Mouse (Mus musculus) kidney, adult 2 months (tissue): ENCODE data around the gene Parp6. TPM values are rescaled to one million over a fixed set of nuclear protein-coding genes. Genes with fewer than 3 reads are reported as not detected.
A peak's percentile ranks its signal among the peaks of the same experiment; 100 is the strongest.

Source experiments
- DNase-seq: peaks from one replicate; pipeline ENCODE4 v3.0.0; 2021
- H3K27ac ChIP-seq: fragments of 200-500 bp; 2 replicates; pipeline ENCODE4 v1.5.1; 2012; ENCODE audit warnings: low read depth, low read length, control low read depth, inconsistent platforms; ENCODE audit not compliant: insufficient read depth
- H3K27me3 ChIP-seq: fragments of 200-500 bp; replicated peaks from 2 replicates; pipeline ENCODE4 v1.6.1; 2012; ENCODE audit warnings: mild to moderate bottlenecking, moderate library complexity, low read length, inconsistent platforms; ENCODE audit not compliant: control insufficient read depth, insufficient read depth
- H3K36me3 ChIP-seq: fragments of 200-500 bp; 2 replicates; pipeline ENCODE4 v1.6.1; 2012; ENCODE audit warnings: mild to moderate bottlenecking, moderate library complexity, low read length, inconsistent platforms; ENCODE audit not compliant: control insufficient read depth, insufficient read depth
- H3K4me1 ChIP-seq: fragments of 200-500 bp; 2 replicates; pipeline ENCODE4 v1.6.1; 2011; ENCODE audit warnings: low read length; ENCODE audit not compliant: control insufficient read depth, insufficient read depth
- H3K4me3 ChIP-seq: fragments of 200-500 bp; 2 replicates; pipeline ENCODE4 v1.5.1; 2011; ENCODE audit warnings: mild to moderate bottlenecking, low read depth, low read length, control low read depth; ENCODE audit not compliant: insufficient read depth
- CTCF ChIP-seq: fragments of 200-500 bp; conservative IDR thresholded peaks from 2 replicates; pipeline ENCODE4 v1.5.1; 2011; ENCODE audit warnings: low read depth, mild to moderate bottlenecking, control low read depth, low read length, moderate library complexity, mixed read lengths; ENCODE audit not compliant: insufficient read depth, insufficient read length
- POLR2A ChIP-seq: fragments of 200-500 bp; IDR thresholded peaks from one replicate; pipeline ENCODE4 v1.6.1; 2011; ENCODE audit warnings: low read depth, low read length, control low read depth
- WGBS: fragments of 180-500 bp; shearing (Covaris S2); methylation state at CpG from one replicate; pipeline ENCODE4 v1.1.7; 2018; 5-methylcytosine and 5-hydroxymethylcytosine counted together
- polyA plus RNA-seq: library from polyadenylated mRNA; depleted of rRNA; stranded (reverse); fragments of >200 nt; gene quantifications from 2 replicates; pipeline ENCODE4 v1.2.3, GENCODE M21; 2012

Gene Parp6
- polyA plus RNA-seq, 1 experiment = 19.1 TPM

- TF ChIP-seq POLR2A (no peak), CTCF (no peak)
- H3K4me1 ChIP-seq = peaks cover 4% of the 10 kb centered on the region; the same call in 1 of the 2 replicates
- H3K36me3 ChIP-seq = peaks cover 2% of the 10 kb centered on the region; the same call in 1 of the 2 replicates
- no peak for DNase-seq
- H3K27ac ChIP-seq = no peak overlapping the region
- WGBS = 84% methylated on average over 4 of the region's 4 CpGs
- H3K27me3 ChIP-seq = no peaks in the 10 kb centered on the region
- no peak overlapping the region for H3K4me3 ChIP-seq
These were observed 52.1 kb downstream of the Parp6 start for GRCm38 (mm10) chr9:59669172-59669571.

- no peaks in the 10 kb centered on the region for H3K4me1 ChIP-seq
- no peaks in the 10 kb centered on the region for H3K27me3 ChIP-seq
- H3K27ac ChIP-seq = no peak overlapping the region
- no peak for DNase-seq
- no peak overlapping the region for H3K4me3 ChIP-seq
- H3K36me3 ChIP-seq = peaks cover 2% of the 10 kb centered on the region; the same call in 1 of the 2 replicates
- 91% methylated on average over 12 of the region's 12 CpGs for WGBS
- no peak for TF ChIP-seq CTCF
These were observed 55.3 kb downstream of the Parp6 start for GRCm38 (mm10) chr9:59672195-59672894.

- TF ChIP-seq CTCF (no peak), POLR2A (no peak)
- no peak for DNase-seq
- H3K27me3 ChIP-seq = no peaks in the 10 kb centered on the region
- H3K4me1 ChIP-seq = no peaks in the 10 kb centered on the region
- peaks cover 2% of the 10 kb centered on the region; the same call in 1 of the 2 replicates for H3K36me3 ChIP-seq
- no peak overlapping the region for H3K4me3 ChIP-seq
- H3K27ac ChIP-seq = no peak overlapping the region
- WGBS = 42% methylated on average over 2 of the region's 2 CpGs
These were observed 56.3 kb downstream of the Parp6 start for GRCm38 (mm10) chr9:59673427-59673826.

GRCm38 (mm10) chr9:59675598-59675997 lies 58.5 kb downstream of the Parp6 start:
- H3K27me3 ChIP-seq = peaks cover 2% of the 10 kb centered on the region; the same call in 1 of the 2 replicates
- no peak overlapping the region for H3K4me3 ChIP-seq
- WGBS = 93% methylated on average over 14 of the region's 14 CpGs
- TF ChIP-seq POLR2A (no peak), CTCF (no peak)
- H3K27ac ChIP-seq = no peak overlapping the region
- no peak for DNase-seq
- no peaks in the 10 kb centered on the region for H3K4me1 ChIP-seq
- peaks cover 2% of the 10 kb centered on the region; the same call in 1 of the 2 replicates for H3K36me3 ChIP-seq

- 10% methylated on average over 1 of the region's 1 CpGs for WGBS
- DNase-seq = peak; percentile 72
- H3K36me3 ChIP-seq = no peaks in the 10 kb centered on the region; the same call in 1 of the 2 replicates
- no peaks in the 10 kb centered on the region for H3K4me1 ChIP-seq
- H3K4me3 ChIP-seq = no peak overlapping the region
- peaks cover 2% of the 10 kb centered on the region; the same call in 1 of the 2 replicates for H3K27me3 ChIP-seq
- H3K27ac ChIP-seq = no peak overlapping the region
- TF ChIP-seq POLR2A (no peak), CTCF (peak; percentile 91)
These were observed 61.2 kb downstream of the Parp6 start for GRCm38 (mm10) chr9:59678313-59678712.

GRCm38 (mm10) chr9:59679678-59680533 lies 62.8 kb downstream of the Parp6 start, which contains the start of gene Gramd2:
Gene Gramd2 (plus strand): TSS chr9:59680144.
- Histone ChIP-seq H3K4me1 (no peaks in the 10 kb centered on the region), H3K27me3 (peaks cover 2% of the 10 kb centered on the region; the same call in 1 of the 2 replicates), H3K36me3 (no peaks in the 10 kb centered on the region; the same call in 1 of the 2 replicates), H3K27ac (no peak within 1 kb of the TSS), H3K4me3 (peak within 1 kb of the TSS; percentile 38)
- TF ChIP-seq CTCF (no peak), POLR2A (no peak)
- WGBS = 6% methylated on average over 46 of the region's 47 CpGs
- peak; percentile 81 for DNase-seq

- H3K27ac ChIP-seq = no peak overlapping the region
- 26% methylated on average over 16 of the region's 16 CpGs for WGBS
- peak overlapping the region; percentile 38; the same call in 1 of the 2 replicates for H3K4me3 ChIP-seq
These were observed 63.4 kb downstream of the Parp6 start for GRCm38 (mm10) chr9:59680534-59680875.

More at GRCm38 (mm10) chr9:59680534-59680875, 63.4 kb downstream of the Parp6 start:
- no peaks in the 10 kb centered on the region for H3K4me1 ChIP-seq
- no peaks in the 10 kb centered on the region; the same call in 1 of the 2 replicates for H3K36me3 ChIP-seq
- H3K27me3 ChIP-seq = peaks cover 2% of the 10 kb centered on the region; the same call in 1 of the 2 replicates
- DNase-seq = no peak
- TF ChIP-seq POLR2A (no peak), CTCF (no peak)
